Mouse (Mus musculus): ENCODE measurements around the gene Ppy.

DNA sequence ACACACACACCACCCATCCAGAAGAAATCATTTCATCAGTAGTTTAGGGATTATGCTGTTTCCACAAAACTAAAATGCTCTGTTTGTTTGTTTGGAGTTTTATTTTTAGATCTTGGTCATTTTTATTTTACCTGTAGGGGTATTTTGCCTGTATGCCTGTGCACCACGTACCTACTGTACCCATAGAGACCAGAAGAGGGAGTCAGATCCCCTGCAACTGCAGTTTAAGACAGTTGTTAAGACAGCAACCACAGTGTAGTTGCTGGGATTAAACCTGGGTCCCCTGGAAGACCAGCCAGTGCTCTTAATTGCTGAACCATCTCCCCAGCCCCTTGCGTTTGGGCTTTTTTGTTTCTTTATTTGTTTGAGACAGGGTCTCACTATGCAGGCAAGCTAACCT, 32.1 kb downstream of the Ppy start:
- TF ChIP-seq CTCF (IDR thresholded peaks at IDR 0.05; ENCODE audit: extremely low read depth, insufficient read depth, insufficient read length, insufficient replicate concordance), result no peak
- TF ChIP-seq POLR2A (IDR thresholded peaks at IDR 0.05; ENCODE audit: low read depth, low read length), result no peak

Data from spleen, adult 2 months (tissue).